Mouse (Mus musculus): ENCODE measurements around the gene Safb. TPM values are rescaled to one million over a fixed set of nuclear protein-coding genes. Genes with fewer than 3 reads are reported as not detected.
A peak's percentile ranks its signal among the peaks of the same experiment; 100 is the strongest.
"Not testable (repeated sequence)": the region's sequence is repeated elsewhere in the genome, so short reads cannot be mapped to it uniquely, and the experiment has no call there.

The Safb gene
- total RNA-seq, 1 experiment from 2014 or later = 86.0 TPM

DNA sequence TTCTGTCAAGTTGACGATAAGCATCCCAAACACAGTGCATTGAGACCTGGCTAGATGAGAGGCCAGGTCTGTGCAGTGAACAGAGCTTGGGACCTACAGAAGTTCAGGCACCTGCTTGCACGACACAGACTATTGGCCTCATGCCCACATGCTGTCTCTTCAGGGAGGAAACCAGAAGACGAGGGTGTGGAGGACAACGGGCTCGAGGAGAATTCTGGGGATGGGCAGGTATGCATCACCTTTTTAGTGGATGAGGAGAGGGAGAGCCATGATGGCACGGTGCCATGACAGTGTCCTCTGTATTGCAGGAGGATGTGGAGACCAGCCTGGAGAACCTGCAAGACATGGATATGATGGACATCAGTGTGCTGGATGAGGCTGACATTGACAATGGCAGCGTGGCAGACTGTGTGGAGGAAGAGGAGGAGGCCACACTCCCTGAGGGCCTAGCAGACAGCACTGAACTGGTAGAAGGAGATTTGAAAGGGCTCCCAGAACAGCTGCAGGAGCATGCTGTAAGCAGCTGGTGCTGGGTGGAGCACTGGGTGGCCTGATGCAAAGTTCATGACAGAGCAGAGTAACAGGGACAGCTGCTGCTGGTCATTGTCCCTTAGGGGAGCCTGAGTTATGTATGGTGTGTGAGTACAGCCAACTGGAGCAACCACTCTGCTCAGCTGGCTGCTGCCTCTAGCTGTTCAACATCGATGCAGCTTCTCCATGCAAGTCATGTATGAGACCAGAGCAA is 9.1 kb downstream of the Safb start:
- ATAC-seq (replicated peaks in 1 of 2; ENCODE audit: insufficient read depth in 1 of 2, low FRiP score in 2 of 2, low TSS enrichment in 1 of 2, low read depth in 1 of 2, poor library complexity in 2 of 2, severe bottlenecking in 2 of 2) = no peak

DNA sequence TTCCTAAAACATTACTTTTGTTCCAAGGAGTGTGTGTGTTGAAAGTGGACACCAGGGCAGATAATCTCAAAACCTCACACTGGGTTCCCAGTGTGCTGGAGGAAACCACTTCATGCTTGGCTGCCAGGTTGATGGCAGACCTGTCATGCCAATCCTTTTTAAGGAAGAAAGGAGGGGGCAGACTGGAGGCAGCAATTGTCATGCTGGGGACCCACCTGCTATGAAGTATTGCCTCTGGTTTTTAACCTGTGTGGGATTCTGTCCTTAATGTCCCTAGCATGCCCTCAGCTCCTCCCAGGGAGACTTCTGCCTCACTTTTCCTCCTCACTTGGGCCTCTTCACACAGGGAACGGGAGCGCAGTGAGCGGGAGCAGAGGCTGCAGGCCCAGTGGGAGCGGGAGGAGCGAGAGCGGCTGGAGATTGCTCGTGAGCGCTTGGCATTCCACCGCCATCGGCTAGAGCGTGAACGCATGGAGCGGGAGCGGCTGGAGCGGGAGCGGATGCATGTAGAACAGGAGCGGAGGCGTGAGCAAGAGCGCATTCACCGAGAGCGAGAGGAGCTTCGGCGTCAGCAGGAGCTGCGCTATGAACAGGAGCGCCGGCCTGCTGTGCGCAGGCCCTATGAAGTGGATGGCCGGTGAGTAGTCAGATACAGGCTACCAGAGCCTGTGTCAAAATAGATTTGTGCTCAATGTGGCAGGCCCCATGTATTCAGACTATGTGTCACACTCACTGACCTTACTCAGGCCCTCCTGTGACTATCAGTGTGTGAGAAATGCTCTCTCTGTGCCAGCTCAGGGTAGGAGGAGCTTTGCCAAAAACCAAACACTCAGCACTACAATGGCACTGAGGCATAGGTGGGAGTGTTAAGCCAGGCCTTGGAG is 18.8 kb downstream of the Safb start:
- no peak for ATAC-seq (replicated peaks in 1 of 2; ENCODE audit: insufficient read depth in 1 of 2, low FRiP score in 2 of 2, low TSS enrichment in 1 of 2, low read depth in 1 of 2, poor library complexity in 2 of 2, severe bottlenecking in 2 of 2)

DNA sequence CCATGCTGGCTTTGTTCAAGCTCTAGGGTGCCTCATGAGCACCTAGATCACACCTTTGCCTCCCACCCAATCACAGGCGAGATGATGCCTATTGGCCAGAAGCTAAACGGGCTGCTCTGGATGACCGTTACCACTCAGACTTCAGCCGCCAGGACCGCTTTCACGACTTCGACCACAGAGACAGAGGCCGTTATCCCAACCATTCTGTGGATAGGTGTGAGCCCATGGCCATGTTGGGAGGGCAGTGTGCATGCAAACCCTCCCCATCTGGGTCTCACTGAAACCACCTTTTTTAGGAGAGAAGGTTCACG is 19.4 kb downstream of the Safb start:
- no peak for ATAC-seq (replicated peaks in 1 of 2; ENCODE audit: insufficient read depth in 1 of 2, low FRiP score in 2 of 2, low TSS enrichment in 1 of 2, low read depth in 1 of 2, poor library complexity in 2 of 2, severe bottlenecking in 2 of 2)

DNA sequence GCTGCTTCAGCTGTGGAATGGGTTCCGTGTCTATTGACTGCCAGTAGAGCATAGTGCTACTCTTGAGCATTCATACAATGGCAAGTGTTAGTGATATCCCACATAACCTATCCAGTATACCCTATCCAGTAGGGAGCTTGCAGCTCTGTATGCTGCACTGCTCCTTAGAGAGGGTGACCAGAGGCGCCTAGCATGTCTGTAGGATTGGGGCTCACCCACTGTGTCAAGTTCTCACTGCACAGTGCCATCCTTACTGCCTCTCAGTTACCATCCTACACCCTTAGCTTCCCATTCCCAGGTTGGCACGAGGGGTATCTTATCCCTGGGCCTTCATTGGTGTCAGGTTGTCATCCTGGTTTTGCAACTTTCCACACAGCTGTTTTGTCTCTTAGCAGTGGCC is 19.8 kb downstream of the Safb start:
- no peak for ATAC-seq (replicated peaks in 1 of 2; ENCODE audit: insufficient read depth in 1 of 2, low FRiP score in 2 of 2, low TSS enrichment in 1 of 2, low read depth in 1 of 2, poor library complexity in 2 of 2, severe bottlenecking in 2 of 2)

DNA sequence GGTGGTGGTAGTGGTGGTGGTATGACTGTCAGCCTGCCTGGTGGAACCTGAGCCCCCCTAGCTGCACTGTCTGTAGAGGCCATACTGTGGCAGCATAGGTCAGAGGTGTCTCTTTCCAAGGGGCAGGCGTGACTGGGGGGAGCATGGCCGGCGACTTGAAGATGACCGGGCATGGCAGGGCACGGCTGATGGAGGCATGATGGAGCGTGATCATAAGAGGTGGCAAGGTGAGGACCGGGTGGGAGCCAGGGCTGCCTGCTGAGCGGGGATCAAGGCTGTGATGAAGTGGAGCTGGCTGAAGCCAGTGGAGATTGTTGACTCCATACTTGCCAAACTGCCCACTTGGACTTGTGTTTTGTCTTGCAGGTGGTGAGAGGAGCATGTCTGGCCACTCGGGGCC is 20.8 kb downstream of the Safb start:
- ATAC-seq (replicated peaks in 1 of 2; ENCODE audit: insufficient read depth in 1 of 2, low FRiP score in 2 of 2, low TSS enrichment in 1 of 2, low read depth in 1 of 2, poor library complexity in 2 of 2, severe bottlenecking in 2 of 2) = no peak

DNA sequence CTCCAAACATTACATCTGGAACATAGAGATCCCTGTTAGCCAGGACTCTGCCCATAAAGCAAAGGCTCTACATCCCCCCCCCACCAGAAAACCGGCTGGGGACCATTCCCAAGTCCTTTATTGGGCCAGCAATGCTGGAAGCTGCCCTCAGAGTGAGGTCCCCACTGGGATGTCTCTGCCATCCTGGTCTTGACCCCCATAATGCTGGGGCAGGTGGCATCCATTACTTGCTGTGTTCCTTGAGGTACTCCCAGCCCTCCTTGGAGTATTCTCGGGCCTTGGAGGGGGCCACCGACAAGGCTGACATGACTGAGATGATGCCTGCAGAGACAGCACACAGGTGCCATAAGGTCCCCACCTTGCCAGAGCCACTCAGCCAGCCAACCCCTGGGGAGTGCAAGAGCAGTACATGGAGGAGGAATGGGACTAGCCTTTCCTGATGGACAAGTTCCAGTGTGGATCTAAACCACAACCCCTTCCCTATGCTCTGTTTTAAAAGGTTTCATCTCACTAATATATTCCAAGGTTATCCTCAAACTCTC is 23.0 kb downstream of the Safb start:
- ATAC-seq (replicated peaks in 1 of 2; ENCODE audit: insufficient read depth in 1 of 2, low FRiP score in 2 of 2, low TSS enrichment in 1 of 2, low read depth in 1 of 2, poor library complexity in 2 of 2, severe bottlenecking in 2 of 2) = no peak

DNA sequence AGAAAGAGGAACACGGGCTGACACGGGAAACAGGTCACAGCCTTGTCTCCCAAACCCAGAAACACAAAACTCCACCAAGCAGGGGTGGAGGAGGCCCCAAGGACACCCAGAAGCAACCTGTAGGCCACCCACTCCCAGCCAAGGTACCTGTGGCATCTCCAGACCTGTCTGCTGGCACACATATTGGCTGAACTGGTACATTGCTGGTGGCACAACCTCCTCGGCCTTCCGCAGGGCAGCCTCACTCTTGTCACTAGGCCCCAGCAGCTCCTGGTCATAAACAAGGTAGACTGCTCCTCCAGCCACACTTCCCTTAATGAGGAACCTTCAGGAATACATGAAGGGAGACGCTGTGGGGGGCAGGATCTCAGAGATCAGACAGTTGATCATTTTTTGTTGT is 24.1 kb downstream of the Safb start:
- ATAC-seq (replicated peaks in 1 of 2; ENCODE audit: insufficient read depth in 1 of 2, low FRiP score in 2 of 2, low TSS enrichment in 1 of 2, low read depth in 1 of 2, poor library complexity in 2 of 2, severe bottlenecking in 2 of 2) = no peak

DNA sequence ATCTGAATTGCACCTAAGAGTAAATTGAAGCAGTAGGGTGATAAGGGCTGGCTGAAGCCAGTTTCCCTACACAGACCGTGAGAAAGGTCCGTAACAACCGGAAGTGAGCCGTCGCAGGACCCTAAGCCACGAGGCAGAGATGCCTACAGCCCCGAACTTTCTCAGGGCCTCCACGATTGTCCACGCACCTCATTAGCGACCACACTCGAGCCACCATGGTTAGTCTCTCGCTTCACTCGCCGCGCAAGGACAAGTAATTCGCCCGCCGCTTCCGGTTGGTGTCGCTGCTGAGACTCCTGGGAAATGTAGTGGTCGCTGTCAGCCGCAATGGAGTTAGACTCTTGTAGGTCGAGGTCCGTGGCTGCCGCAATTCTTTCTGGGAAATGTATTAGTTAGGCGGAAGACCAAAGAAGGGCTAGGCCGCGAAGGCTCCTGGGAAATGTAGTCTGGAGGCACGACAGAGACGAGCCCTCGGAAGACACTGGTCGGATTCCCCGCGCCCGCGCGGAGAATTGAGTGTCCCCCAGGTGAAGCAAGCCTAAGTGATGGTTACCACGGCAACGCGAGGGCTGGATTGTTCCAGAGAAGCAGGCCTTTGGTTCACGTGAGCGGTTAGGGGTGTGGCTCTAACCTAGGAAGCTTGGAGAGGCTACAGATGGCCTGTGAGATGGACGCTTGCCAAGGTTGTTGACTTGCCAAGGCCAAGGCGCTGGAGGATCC is 25.0 kb downstream of the Safb start, which contains the start of gene 2410015M20Rik:
2410015M20Rik (minus strand) TSS at position 320 of the 720 bp plus-strand sequence.
- ATAC-seq (replicated peaks in 1 of 2; ENCODE audit: insufficient read depth in 1 of 2, low FRiP score in 2 of 2, low TSS enrichment in 1 of 2, low read depth in 1 of 2, poor library complexity in 2 of 2, severe bottlenecking in 2 of 2) = peak; percentile 76 to 85

DNA sequence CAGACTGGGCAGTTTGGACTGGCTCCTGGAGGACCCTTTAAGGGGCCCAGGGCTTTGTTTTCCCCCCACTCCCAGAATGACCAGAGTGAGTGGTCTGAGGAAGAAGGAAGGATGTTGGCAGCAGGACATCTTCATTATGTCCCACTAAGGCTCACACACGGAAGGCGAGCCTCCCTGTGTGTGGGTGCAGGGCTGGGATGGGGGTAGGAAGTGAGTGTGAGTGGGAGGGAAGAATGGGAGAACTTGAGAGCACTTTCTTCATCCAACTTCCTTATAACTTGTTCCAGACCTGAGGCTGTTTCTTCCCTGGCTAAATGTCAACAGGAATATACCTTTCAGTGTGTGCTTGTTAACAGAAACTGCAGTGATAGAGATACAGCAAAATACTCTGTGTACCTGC is 26.7 kb downstream of the Safb start:
- no peak for ATAC-seq (replicated peaks in 1 of 2; ENCODE audit: insufficient read depth in 1 of 2, low FRiP score in 2 of 2, low TSS enrichment in 1 of 2, low read depth in 1 of 2, poor library complexity in 2 of 2, severe bottlenecking in 2 of 2)

DNA sequence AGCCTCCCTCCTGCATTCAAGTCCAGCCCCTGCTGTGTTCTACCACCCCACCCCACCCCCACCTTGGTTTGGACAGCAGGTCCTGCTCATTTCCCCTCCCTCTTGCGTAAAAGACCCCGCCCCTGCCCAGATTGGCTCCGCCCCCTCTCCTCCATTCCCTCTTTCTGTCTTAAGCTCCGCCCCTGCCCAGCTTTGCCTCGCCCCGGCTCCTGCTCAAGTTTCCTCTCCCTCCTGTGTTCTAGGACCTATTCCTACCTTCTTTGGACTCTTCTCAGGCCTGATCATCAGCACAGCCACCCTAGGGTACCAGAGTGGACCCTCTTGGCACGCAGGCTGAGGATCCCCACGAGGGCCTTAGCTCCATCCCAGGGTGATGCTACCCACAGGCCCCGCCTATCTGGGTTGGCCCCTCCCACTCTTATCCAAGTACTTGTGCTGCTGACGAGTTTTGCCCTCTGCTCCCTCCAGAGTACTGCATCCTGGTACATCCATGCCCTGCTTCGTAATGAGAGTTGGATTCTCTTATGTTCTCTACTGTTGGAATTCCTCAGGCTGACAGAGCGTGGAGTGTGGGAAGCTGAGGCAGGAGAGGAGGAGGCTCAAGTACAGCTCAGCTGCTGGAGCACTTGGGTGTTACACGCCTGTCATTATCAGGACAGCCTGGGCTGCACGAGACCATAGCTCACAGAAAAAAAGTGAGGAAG is 27.4 kb downstream of the Safb start:
- ATAC-seq (replicated peaks in 1 of 2; ENCODE audit: insufficient read depth in 1 of 2, low FRiP score in 2 of 2, low TSS enrichment in 1 of 2, low read depth in 1 of 2, poor library complexity in 2 of 2, severe bottlenecking in 2 of 2) = no peak

DNA sequence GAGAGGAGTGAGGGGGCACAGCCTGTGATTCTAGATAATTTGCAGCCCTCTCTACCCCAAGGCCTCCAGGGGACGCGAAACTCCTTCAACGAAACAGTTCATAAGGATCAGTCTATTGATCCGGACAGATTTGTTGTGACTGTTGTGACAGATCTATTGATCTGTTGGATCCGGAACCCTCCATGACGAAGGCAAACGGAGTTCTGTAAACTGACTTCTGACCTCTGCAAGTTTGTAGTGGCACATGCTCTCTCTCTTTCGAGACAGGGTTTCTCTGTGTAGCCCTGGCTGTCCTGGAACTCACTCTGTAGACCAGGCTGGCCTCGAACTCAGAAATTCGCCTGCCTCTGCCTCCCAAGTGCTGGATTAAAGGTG is 27.9 kb downstream of the Safb start:
- not testable (repeated sequence) for ATAC-seq (replicated peaks in 1 of 2; ENCODE audit: insufficient read depth in 1 of 2, low FRiP score in 2 of 2, low TSS enrichment in 1 of 2, low read depth in 1 of 2, poor library complexity in 2 of 2, severe bottlenecking in 2 of 2)

DNA sequence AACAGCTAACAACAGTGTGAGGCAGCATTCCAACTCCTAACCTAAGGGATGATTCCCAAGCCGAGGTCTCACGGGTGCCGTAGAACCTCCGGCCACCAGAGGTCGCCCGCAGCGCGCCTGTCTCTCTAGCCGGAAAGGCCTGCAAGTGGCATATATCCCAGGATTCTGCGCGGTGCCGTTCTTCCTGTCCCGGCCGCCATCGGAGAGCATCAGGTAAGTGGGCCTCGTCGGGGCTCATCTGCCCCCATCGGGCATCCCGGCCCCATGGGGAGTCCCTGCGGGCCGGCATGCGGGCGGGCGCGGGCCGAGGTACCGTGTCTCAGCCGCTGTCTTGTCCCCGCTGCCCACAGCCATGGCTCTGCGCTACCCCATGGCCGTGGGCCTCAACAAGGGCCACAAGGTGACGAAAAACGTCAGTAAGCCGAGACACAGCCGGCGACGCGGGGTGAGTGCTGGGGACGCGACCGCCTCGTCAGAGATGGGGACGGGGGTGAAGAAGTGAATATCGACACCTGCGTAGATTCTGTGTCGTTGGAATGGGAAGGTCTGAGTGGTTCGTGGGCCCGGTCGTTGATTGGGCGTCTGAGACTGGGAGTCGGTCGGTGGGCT is 28.7 kb downstream of the Safb start, which contains the start of gene Rpl36:
Rpl36 (plus strand) TSS at position 181 of the 609 bp plus-strand sequence.
- ATAC-seq (replicated peaks in 1 of 2; ENCODE audit: insufficient read depth in 1 of 2, low FRiP score in 2 of 2, low TSS enrichment in 1 of 2, low read depth in 1 of 2, poor library complexity in 2 of 2, severe bottlenecking in 2 of 2) = peak; percentile 46 to 69

DNA sequence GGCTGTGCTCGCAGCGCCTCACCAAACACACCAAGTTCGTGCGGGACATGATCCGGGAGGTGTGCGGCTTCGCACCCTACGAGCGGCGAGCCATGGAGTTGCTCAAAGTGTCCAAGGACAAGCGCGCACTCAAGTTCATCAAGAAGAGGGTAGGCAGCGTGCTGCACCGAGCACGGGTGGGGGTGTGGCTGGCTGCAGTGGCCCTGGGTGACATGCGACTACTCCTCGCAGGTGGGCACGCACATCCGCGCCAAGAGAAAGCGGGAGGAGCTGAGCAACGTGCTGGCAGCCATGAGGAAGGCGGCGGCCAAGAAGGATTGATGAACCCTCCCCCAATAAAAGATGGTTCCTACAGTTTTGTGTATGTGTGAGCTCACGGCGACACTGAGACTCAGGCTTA is 29.3 kb downstream of the Safb start:
- not testable (repeated sequence) for ATAC-seq (replicated peaks in 1 of 2; ENCODE audit: insufficient read depth in 1 of 2, low FRiP score in 2 of 2, low TSS enrichment in 1 of 2, low read depth in 1 of 2, poor library complexity in 2 of 2, severe bottlenecking in 2 of 2)

DNA sequence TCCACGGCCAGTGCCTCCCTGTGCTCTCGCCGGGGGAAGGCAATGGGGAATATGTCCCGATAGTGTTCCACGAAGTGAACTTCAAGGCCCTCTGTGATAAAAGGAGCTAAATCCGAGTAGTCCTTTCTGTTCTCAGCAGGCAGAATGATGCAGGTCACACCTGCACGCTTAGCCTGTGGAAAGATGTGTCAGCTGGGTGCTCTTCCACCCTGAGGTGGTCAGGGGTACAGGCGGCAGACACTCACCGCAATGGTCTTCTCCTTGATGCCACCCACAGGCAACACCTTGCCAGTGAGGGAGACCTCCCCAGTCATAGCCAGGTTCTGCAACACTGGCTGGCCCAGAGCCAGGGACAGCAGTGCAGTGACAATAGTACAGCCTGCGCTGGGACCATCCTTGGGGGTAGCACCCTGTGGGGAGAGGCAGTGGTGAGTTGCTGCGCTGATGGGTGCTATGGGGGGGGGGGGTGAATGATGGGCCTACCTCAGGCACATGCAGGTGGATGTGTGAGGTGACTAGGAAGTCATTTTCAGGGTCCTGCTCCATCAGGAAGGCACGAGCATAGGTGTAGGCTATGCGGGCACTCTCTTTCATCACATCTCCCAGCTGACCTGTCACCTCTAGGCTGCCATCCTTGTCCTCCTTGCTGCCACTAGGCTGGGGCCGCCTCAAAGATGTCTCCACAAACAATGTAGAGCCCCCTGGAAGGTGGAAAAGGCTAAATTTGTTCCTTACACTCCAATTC is 29.9 kb downstream of the Safb start:
- no peak for ATAC-seq (replicated peaks in 1 of 2; ENCODE audit: insufficient read depth in 1 of 2, low FRiP score in 2 of 2, low TSS enrichment in 1 of 2, low read depth in 1 of 2, poor library complexity in 2 of 2, severe bottlenecking in 2 of 2)

DNA sequence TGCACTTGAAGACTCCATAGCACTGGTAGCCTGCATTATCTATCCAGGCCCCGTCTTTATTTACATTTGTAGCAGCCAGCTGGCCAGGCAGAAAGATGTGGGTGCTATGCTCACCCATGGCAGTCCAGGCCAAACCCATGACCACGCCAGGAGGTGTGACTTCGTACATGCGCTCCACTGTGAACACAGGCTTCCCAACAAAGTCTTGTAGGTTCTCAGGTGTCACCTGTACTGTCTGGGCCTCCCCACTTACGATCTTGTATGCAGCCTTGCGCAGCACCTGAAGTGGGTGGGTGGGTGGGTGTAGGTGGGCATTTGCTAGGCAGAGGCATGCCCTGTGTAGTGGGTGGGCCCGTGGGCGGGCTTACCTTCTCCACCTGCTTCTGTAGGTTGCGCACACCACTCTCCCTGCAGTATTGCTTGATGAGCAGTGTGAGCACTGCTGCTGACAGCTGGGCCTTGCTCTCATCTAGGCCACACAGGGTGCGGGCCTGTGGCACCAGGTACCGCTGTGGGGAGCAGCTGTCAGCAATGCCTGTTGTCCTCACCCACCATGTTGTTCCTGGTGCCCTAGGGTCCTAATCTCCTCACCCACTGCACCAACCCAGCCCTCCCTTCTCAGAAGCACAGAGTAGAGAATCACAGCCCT is 30.6 kb downstream of the Safb start:
- ATAC-seq (replicated peaks in 1 of 2; ENCODE audit: insufficient read depth in 1 of 2, low FRiP score in 2 of 2, low TSS enrichment in 1 of 2, low read depth in 1 of 2, poor library complexity in 2 of 2, severe bottlenecking in 2 of 2) = no peak

DNA sequence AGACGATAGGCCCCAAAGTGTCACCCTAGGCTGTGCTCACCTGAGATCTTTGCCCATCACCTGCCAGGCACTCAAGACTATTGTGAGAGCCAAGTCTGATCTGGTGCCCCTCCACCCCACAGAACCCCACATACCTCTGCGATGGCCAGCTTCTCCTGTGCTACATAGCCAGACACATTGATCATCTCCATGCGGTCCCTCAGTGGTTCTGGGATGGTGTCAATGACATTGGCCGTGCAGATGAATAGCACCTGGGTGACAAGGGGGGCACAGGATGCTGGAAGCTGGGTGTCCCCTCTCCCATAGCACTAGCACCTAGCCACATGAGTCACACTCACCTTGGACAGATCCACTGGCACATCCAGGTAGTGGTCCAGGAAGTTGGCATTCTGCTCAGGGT is 31.2 kb downstream of the Safb start:
- ATAC-seq (replicated peaks in 1 of 2; ENCODE audit: insufficient read depth in 1 of 2, low FRiP score in 2 of 2, low TSS enrichment in 1 of 2, low read depth in 1 of 2, poor library complexity in 2 of 2, severe bottlenecking in 2 of 2) = no peak

All from hematopoietic stem cell, adult 5-6 weeks (primary cell).